Mouse (Mus musculus) cerebral cortex, adult 2 months (tissue): Measurements from ENCODE around the gene Notch4.

Experiments
- WGBS: fragments of 180-500 bp; shearing (Covaris S2); methylation state at CpG from one replicate; pipeline ENCODE4 v1.1.7; 2018; 5-methylcytosine and 5-hydroxymethylcytosine counted together

The Notch4 gene

DNA sequence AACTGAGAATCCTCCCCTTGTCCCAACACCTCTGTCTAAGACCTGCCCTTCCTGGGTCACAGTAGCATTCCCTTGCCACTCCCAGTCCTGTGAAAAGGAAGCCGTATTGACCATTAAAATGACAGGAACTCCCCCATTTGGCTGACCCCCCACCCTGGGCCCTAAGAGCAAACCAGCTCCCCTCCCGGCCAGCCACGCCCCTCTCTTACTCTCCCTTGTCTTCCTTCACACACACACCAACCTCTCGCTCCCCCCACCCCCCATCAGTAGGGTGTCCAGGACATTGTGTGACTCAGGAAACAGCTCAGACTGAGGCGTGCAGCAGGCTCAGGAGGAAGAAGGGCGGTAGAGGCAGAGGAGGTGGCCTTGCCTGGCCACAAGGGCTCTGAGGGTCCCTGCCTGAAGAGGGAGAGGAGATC, at the start of gene Notch4:
TSS of gene Notch4 (plus strand) at position 266 of the 419 bp plus-strand sequence.
- 41% methylated on average over 6 of the region's 6 CpGs for WGBS

DNA sequence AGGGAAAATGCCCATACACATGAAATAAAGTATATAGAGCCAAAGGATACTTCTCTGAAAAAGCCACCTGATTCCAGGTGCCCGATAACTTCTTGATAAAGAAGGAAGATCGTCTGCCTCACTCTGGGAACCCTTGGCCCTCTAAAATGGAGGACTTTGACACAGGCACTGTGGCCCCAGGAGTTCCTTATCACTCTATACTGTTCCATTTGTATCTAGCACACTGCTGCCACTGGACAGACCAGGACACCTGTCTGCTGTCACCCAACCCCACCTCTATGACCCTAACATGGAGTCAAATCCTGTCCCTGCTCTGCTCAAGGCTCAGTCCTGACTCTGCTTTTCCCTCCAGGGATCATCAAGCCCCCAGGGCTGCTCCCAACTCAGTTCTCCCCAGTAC, 47.6 kb upstream of the Notch4 start:
- 86% methylated on average over 2 of the region's 2 CpGs for WGBS

DNA sequence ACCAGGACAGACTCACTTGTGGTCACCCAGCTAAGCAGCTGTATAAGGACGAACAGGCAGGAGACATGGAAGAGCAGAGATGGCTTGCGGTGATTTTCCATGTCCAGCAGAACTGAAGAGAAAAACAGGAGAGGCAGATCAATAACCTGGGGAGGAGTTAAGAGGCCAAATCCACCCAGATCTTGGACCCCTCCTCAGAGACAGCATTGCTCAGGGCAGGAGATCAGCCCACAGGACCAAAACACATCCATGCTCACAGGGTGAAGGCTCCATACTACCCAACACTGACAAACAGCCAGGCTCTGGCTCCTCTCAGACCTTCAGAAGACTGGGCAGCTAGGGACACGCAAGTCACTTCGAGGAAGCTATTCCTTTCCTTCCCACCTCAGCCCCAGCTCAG, 46.8 kb upstream of the Notch4 start, which contains the start of gene Btnl6:
TSS of gene Btnl6 (minus strand) at position 101 of the 400 bp plus-strand sequence.
- WGBS = 93% methylated on average over 4 of the region's 4 CpGs

DNA sequence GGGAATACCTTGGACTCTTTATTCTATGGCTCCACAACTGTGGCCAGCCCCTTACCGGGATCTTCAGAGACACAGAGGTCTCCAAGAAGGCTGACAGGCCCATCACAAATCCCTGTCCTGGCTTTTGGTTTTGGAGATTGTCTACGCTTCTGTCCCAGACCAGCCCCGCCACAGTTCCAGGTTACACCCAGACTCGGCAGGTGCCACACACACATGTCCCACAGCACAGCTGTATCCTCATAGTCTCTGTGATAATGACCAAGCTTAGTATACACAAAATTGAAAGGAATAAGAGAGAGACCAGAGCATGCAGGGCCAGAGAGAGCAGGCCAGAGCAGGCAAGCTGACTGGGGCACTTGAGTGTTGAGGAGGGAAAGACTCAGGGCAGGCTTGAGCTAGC, 46.3 kb upstream of the Notch4 start:
- 94% methylated on average over 4 of the region's 4 CpGs for WGBS

DNA sequence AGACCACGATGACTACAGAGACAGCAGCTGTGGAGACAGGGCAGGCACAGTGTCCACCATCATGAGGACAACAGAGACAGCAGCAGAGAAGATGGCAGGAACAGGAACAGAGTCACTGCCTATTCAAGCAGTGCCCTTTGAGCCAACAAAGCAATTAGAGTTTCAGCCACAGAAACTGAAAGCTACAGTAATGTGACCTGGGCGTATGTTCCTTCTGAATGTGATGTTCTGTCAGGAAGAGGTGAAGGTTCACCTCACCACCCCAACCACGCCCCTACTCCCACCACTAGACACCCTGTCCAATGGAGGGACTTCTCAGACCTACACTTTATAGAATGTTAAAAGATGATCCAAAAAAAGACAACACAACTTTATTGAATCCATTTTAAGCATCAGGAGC, 45.5 kb upstream of the Notch4 start:
- WGBS = 85% methylated on average over 3 of the region's 3 CpGs

DNA sequence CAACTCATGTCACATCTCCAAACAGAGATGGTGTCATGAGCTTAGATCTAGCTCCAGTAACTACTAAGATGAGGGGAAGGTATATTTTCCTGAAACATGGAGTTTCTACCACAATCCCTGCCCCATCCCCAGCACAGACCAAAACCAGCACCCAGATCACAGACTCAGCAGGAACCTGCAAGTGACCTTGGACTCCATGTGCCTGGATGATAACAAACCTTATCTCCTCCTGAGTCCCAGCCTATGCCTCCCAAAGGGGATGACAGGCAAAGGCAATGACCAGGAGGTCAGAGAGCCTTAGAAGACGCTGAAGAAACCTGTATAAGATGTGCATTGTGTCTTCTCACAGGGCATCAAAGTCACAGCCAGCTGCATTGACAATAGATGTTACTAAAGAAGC, 45.1 kb upstream of the Notch4 start:
- 63% methylated on average over 1 of the region's 1 CpGs for WGBS

DNA sequence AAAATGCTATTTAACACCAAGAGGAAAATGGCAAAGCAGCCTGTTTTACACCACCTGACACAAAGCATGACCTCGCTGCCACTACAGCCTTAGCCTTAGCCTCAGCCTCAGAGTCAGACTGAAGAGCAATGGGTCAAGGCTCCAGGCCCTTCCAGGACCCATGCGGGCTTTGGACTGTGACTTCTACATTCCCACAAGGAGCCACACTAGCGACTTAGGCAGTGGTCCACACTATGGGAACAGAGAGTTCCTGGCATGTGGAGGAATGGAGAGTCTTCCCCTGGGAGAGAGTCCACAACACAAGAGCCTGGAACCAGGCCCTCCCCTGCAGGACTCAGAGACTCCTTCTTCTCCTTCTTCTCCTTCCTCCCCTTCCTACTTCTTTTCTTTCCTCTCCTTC, 31.4 kb upstream of the Notch4 start:
- WGBS = 87% methylated on average over 3 of the region's 3 CpGs

DNA sequence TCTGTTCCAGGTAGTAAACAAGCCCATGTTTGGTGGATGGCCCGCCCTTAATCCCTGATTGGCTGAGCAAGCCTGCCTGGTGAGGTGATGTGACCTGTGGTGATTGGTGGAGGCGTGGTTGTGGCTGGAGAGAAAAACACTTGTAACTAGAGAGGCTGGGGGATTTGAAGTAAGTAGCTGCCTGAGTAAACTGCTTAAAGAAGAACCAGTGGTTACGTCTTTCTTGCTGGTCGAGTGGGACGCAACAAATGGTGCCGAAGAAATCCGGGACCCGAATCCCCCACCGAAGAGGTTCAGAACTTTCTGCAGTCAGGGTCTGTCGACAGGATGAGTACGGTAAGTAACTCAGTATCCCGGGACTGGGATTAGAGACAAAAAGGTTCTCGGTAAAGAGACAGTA, 20.5 kb upstream of the Notch4 start:
- WGBS = 94% methylated on average over 13 of the region's 13 CpGs

DNA sequence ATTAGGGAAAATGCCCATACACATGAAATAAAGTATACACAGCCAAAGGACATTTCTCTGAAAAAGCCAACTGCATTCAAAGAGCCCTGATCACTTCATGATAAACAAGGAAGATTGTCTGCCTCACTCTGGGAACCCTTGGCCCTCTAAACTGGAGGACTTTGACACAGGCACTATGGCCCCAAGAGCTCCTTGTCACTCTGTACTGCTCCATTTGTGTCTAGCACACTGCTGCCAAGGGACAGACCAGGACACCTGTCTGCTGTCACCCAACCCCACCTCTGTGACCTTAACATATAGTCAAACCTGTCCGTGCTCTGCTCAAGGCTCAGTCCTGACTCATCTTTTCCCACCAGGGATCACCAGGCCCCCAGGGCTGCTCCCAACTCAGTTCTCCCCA, 17.3 kb upstream of the Notch4 start:
- WGBS = 90% methylated on average over 1 of the region's 1 CpGs

DNA sequence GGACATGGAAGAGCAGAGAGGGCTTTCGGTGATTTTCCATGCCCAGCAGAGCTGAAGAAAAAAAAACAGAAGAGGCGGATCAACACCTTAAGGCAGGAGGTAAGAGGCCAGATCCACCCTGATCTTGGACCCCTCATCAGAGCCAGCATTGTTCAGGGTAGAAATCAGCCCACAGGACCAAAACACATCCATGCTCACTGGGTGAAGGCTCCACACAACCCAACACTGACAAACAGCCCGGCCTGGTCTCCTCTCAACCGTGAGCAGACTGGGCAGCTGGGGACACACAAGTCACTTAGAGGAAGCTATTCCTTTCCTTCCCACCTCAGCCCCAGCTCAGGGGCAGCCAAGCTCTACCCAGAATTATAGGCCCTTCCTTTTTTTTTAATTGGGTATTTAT, 16.5 kb upstream of the Notch4 start:
- 93% methylated on average over 4 of the region's 4 CpGs for WGBS

DNA sequence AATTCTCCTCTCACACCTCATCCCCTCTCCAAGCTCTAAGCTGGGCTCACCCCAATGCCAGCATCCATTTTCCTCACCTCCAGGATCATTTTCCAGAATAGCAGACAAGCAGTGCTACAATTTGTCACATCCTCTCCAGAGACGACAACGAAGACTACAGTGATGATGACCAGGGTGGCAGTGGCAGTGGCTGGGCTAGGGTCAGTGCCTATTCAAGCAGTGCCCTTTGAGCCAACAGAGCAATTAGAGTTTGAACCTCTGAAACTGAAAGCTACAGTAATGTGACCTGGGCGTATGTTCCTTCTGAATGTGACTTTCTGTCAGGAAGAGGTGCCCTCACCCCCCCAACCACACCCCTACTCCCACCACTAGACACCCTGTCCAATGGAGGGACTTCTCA, 14.9 kb upstream of the Notch4 start:
- WGBS = 90% methylated on average over 3 of the region's 3 CpGs

DNA sequence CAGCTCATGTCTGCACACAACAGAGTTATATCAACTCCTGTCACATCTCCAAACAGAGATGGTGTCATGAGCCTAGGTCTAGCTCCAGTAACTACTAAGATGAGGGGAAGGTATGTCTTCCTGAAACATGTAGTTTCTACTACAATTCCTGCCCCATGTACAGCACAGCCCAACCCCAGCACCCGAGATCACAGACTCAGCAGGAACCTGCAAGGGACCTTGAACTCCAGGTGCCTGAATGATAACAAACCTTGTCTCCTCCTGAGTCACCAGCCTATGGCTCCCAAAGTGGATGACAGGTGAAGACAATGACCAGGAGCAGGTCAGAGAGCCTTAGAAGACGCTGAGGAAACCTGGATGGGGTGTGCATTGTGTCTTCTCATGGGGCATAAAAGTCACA, 14.2 kb upstream of the Notch4 start:
- 87% methylated on average over 2 of the region's 2 CpGs for WGBS

DNA sequence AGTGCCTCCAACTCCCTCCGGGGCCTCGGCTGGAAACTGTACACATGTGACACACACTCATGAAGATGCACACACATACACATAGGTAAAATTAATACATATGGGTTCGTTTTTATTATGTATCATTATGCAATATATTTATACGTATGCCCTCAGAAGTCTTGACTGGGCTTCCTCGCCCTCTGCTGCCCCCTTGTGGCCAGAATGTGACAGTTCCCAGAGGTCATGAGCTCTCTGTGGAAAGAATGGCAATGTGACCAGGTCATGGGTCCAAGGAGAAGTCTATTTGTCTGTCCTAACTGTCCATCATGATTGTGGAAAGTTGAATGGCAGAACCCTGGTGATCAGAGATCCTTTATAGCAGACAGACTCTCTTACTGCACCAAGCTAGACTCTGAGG, 8.6 kb upstream of the Notch4 start:
- 24% methylated on average over 5 of the region's 5 CpGs for WGBS

DNA sequence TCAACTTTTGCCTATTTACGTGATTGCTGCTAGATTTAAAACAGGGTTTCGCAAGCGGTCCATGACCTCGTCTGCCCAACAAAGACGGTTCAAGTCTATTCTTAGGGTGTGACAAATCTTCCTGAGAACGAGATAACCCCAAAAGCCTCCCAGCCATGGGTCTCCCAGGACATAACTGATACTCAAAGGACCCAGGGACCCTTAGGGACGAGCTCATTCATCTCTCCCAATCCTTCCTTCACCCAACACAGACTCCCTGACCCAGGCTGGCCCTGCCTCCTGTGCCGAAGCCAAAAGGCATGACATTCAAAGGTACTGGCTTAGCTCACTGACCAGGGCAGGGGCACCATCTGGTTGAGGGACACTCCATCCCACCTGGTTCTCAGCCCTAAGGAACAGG, 7.7 kb upstream of the Notch4 start:
- WGBS = 92% methylated on average over 8 of the region's 8 CpGs

DNA sequence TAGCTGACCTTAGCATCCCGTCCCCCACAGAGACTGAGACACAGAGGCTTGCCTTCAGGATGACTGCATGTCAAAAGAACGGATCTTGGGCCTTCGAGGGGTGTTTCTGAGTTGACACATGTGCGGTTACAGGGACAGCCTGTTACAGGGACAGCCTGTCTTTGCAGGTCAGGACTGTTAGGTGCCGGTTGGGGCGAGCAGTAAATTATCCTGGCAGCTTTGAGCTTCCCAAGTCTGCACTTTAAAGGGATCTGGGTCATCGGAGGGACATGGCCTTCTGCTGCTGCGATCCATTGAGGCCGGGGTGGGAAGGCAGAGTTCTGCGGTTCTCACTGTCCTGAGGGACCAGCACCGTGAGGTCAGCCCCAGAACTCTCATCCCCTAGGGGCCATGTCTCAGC, 6.7 kb upstream of the Notch4 start:
- WGBS = 83% methylated on average over 11 of the region's 11 CpGs

DNA sequence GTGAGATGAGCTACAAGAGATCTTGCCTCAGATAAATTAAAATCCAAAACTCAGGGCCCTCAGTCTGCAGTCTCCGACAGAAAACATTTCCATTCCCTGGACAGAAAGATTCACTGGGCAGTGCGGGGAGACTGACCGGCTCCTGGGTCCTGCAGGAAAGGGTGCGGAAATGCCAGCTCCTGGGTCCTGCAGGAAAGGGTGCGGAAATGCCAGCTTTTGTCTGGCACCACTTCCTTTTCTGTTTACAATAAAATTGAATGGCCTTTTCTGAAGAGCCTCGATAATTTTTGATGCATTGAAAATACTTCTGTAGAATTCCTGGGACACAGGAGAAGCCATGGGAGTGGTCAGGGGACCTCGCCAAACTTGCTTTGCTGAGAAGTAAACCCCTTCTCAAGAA, 5.0 kb upstream of the Notch4 start:
- 83% methylated on average over 7 of the region's 7 CpGs for WGBS

DNA sequence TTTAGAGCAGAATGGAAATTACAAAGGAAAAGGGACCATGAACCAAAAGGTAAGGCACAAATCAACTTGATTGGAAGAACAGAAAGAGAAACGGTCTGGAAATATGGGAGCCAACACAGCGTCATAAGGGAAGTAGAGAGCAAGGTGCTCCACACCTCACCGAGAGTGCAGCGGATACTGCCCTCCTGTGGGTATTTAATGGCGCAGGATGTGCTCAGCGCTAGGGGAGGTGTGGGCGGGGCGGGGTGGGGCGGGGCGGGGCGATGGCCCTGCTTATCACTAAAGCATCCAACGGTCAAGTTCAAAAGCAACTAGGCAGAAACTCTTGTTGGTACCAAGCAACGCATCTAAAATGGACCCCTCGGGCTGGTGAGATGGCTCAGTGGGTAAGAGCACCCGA, 4.2 kb upstream of the Notch4 start:
- 43% methylated on average over 15 of the region's 15 CpGs for WGBS

DNA sequence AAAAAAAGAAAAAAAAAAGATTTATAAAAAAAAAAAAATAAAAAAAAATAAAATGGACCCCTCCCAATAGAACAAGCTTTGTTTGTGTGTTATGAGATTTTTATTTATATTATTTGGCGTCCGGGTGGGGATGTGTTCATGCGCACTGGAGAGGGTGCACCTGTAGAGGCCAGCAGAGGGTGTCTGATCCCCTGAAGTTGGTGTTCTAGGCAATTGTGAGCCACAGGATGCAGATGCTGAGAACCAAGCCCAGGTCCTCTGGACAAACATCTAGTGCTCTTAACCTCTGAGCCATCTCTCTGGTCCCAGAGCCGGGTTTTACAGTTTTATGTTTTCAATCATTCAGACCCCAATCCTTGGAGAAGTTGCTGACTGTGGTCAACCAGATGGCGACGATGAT, 3.6 kb upstream of the Notch4 start:
- 93% methylated on average over 6 of the region's 6 CpGs for WGBS

DNA sequence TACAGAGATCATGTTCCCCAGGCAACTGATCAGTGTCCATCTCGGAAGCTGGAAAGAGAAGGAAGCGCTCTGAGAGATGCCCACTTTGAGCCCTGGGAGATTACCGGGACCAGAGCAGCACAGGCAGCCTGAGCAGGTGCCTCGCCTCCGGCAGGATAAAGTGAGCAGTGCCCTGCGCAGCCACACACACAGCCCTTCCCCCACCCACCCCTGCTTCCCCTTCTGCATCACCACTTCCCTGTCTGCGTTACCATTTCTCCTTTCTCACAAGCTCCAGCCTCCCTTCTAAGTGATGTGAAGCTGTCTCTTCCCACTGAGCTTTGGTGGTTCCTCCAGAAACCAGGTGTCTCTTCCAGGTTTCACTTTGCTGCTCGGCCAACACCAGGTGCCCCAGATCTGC, 2.9 kb upstream of the Notch4 start:
- 47% methylated on average over 8 of the region's 8 CpGs for WGBS

DNA sequence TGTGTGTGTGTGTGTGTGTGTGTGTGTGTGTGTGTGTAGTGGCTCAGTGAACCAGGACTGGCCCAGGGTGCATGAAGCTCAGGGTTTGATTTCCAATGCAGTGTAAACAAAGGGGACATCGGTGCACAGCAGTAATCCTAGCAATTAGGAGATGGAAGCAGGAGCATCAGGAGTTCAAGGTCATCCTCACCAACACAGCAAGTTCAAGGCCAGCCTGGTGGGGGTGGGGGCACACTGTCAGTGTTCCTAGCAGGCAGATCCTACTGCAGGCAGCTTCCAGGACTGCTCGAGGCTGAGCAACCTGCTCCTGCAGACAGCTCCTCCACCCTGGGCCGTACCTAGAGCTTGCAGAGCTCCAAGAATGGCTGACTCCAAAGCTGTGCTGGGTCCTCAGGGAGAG, 1.5 kb upstream of the Notch4 start:
- WGBS = 79% methylated on average over 3 of the region's 3 CpGs

DNA sequence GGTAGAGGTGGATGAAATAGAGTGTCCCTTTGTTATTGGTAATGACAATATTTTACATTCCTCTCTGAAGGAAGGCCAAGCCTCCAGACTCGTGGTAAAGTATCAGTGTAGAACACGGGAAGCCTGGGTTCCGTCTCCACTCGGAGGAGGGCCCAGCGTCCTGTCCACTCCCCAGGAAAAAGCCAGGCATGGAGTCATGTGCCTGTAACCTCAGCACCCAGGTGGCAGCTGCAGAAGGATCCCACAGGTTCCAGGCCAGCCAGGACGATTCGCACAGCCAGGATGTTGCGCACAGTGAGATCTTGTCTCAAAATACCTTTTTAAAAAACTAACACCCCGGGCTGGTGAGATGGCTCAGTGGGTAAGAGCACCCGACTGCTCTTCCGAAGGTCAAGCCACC, 714 bp upstream of the Notch4 start:
- 79% methylated on average over 11 of the region's 11 CpGs for WGBS

DNA sequence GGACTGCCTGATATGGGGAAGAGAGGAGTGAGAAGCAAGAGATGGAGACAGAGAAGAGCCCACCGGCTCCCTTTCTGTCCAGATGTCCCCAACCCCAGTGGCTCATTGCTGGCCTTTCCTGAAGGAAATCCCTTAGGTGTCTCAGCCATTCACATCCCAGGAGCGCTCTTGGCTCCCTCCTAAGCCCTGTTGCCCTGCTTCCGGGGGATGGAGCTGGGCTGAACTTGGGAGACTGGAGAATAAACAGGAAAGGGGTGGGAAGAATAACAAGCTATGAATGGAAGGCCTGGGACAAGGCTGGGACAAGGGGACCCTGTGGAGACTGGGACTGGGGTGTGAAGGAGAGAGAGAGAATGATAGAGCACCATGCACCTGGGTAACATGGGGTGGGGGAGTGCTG, 728 bp downstream of the Notch4 start:
- WGBS = 62% methylated on average over 3 of the region's 3 CpGs

DNA sequence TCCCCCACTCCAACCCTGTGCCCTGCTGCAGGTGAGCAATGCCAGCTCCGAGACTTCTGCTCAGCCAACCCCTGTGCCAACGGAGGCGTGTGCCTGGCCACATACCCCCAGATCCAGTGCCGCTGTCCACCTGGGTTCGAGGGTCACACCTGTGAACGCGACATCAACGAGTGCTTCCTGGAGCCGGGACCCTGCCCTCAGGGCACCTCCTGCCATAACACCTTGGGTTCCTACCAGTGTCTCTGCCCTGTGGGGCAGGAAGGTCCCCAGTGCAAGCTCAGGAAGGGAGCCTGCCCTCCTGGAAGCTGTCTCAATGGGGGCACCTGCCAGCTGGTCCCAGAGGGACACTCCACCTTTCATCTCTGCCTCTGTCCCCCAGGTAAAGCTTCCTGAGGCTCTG, 3.2 kb downstream of the Notch4 start:
- 75% methylated on average over 9 of the region's 9 CpGs for WGBS

DNA sequence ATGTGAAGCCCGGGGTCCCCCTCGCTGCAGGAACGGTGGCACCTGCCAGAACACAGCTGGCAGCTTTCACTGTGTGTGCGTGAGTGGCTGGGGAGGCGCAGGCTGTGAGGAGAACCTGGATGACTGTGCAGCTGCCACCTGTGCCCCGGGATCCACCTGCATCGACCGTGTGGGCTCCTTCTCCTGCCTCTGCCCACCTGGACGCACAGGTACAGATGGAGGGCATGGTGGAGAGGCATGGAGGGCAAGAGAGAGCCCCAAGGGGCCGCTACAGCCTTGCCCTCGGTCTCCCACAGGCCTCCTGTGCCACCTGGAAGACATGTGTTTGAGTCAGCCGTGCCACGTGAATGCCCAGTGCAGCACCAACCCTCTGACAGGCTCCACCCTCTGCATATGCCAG, 4.4 kb downstream of the Notch4 start:
- 82% methylated on average over 13 of the region's 13 CpGs for WGBS

DNA sequence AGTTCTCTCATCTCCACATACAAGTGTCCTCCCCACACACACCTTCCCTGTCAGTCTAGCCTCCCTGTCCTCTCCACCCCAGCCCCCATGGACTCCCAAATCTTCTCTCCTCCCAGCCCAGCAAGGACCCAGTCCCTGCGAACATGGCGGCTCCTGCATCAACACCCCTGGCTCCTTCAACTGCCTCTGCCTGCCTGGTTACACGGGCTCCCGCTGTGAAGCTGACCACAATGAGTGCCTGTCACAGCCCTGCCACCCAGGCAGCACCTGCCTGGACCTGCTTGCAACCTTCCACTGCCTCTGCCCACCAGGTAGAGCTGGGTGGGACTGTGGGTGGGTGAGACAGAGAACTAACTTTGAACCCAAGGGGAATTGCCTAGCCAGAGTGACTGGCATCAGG, 5.9 kb downstream of the Notch4 start:
- WGBS = 76% methylated on average over 4 of the region's 4 CpGs
